Mouse (Mus musculus) liver, embryonic 14.5 days (tissue): ENCODE data around the gene Scaf8.

Experiments used
- CTCF ChIP-seq: IDR thresholded peaks from 2 replicates; pipeline ENCODE4 v1.5.1; 2016; ENCODE audit warnings: antibody characterized with exemption, low read depth, control low read depth
- EP300 ChIP-seq: IDR thresholded peaks from 2 replicates; pipeline ENCODE4 v1.6.1; 2016; ENCODE audit warnings: antibody characterized with exemption, low read depth

- TF ChIP-seq CTCF: no peak
- TF ChIP-seq EP300: no peak
Observed at GRCm38 (mm10) chr17:3105022-3105421, 9.8 kb upstream of the Scaf8 start.
